Comparison of ENCODE assay signal across 8 mouse cellular contexts in genomic region chr16:93682156-93682688, GRCm38 (mm10). TPM values are rescaled to one million over a fixed set of nuclear protein-coding genes. Genes with fewer than 3 reads are reported as not detected.
DNase-seq lines count a peak whose midpoint lies in the region; ATAC-seq and TF ChIP-seq lines count a peak whose summit lies in the region.

No protein-coding gene starts in this region.

- H3K36me3 ChIP-seq in heart, embryonic 13.5 days: no peaks in the 10 kb centered on the region
- H3K36me3 ChIP-seq in heart, postnatal 0 days (replicated peaks; ENCODE audit: control insufficient read depth, insufficient read depth, low read length): no peaks in the 10 kb centered on the region
- no peaks in the 10 kb centered on the region for H3K36me3 ChIP-seq in midbrain, embryonic 10.5 days

- intact Hi-C loops in heart, postnatal 36 days (cut with DNase I): loop anchor here (1.0 kb wide), 1 partner anchor 85 kb away; no protein-coding TSS in a partner anchor

- peak overlapping the region; percentile 71 for H3K9ac ChIP-seq in heart, embryonic 13.5 days
- H3K9ac ChIP-seq in heart, postnatal 0 days (replicated peaks; ENCODE audit: low read depth, low read length): no peak overlapping the region

- TF ChIP-seq CTCF in heart, postnatal 0 days (IDR thresholded peaks at IDR 0.05; ENCODE audit: low read depth): no peak

- peaks cover 3% of the 10 kb centered on the region; the same call in 1 of the 2 replicates for H3K9me3 ChIP-seq in heart, embryonic 13.5 days
- no peaks in the 10 kb centered on the region for H3K9me3 ChIP-seq in heart, postnatal 0 days (replicated peaks; ENCODE audit: control insufficient read depth, low read length)
- H3K9me3 ChIP-seq in midbrain, embryonic 10.5 days (replicated peaks): peaks cover 4% of the 10 kb centered on the region; the same call in 1 of the 2 replicates

- peaks cover 75% of the 10 kb centered on the region for H3K27me3 ChIP-seq in heart, embryonic 13.5 days (replicated peaks)
- H3K27me3 ChIP-seq in heart, postnatal 0 days (ENCODE audit: control insufficient read depth, insufficient read depth, low read length): peaks cover 52% of the 10 kb centered on the region
- peaks cover 65% of the 10 kb centered on the region for H3K27me3 ChIP-seq in midbrain, embryonic 10.5 days (ENCODE audit: low read depth, poor library complexity, severe bottlenecking)

- DNase-seq in heart, postnatal 36 days: no peak
- peak; percentile 89 for DNase-seq in R1 (ENCODE audit: low read depth, low spot score)
- DNase-seq in heart, postnatal 0 days (ENCODE audit: low spot score): no peak
- DNase-seq in midbrain, embryonic 10.5 days (ENCODE audit: low spot score): no peak
- no peak for DNase-seq in urinary bladder, adult 18-20 months (ENCODE audit: low spot score in 2 of 2)
- no peak for DNase-seq in cerebellum, postnatal 4 days (ENCODE audit: low spot score in 2 of 2)
- no peak for DNase-seq in cerebellum, adult 9-10 months

- H3K4me1 ChIP-seq in heart, embryonic 13.5 days: peaks cover 25% of the 10 kb centered on the region
- H3K4me1 ChIP-seq in heart, postnatal 0 days (ENCODE audit: control insufficient read depth, insufficient read depth): peaks cover 17% of the 10 kb centered on the region
- peaks cover 22% of the 10 kb centered on the region for H3K4me1 ChIP-seq in midbrain, embryonic 10.5 days

- no peak for TF ChIP-seq EP300 in heart, postnatal 0 days (IDR thresholded peaks at IDR 0.05; ENCODE audit: low read depth)

- ATAC-seq in heart, embryonic 13.5 days (ENCODE audit: extremely low read depth, insufficient number of reproducible peaks, low FRiP score, low TSS enrichment): no peak
- no peak for ATAC-seq in heart, postnatal 0 days (ENCODE audit: insufficient read depth, low read depth)

- peak overlapping the region; percentile 55 for H3K4me3 ChIP-seq in heart, embryonic 13.5 days
- H3K4me3 ChIP-seq in heart, postnatal 0 days (ENCODE audit: low read depth, low read length): peak overlapping the region; percentile 49
- H3K4me3 ChIP-seq in midbrain, embryonic 10.5 days: peak overlapping the region; percentile 50

- 20% methylated on average over 13 of the region's 13 CpGs for WGBS in heart, embryonic 13.5 days
- 20% methylated on average over 13 of the region's 13 CpGs for WGBS in heart, postnatal 0 days
- WGBS in midbrain, embryonic 10.5 days: 25% methylated on average over 13 of the region's 13 CpGs

- peak overlapping the region; percentile 78 for H3K4me2 ChIP-seq in heart, embryonic 13.5 days
- peak overlapping the region; percentile 73 for H3K4me2 ChIP-seq in heart, postnatal 0 days (ENCODE audit: low read depth, low read length)

- H3K27ac ChIP-seq in heart, embryonic 13.5 days (replicated peaks): no peak overlapping the region
- no peak overlapping the region for H3K27ac ChIP-seq in heart, postnatal 0 days (ENCODE audit: low read depth)
- H3K27ac ChIP-seq in midbrain, embryonic 10.5 days (replicated peaks): no peak overlapping the region

RNA-seq across cellular contexts. Expression of gene Cbr3, which starts 0.8 kb away (rescaled TPM):
- polyA plus RNA-seq in heart, embryonic 13.5 days (2015; fragmentation: Nextera tagmentation; extraction: Ambion mirVana): 0.59 and 0.70 TPM in 2 replicates
- 1 to 10 TPM; 2.9 to 3.6 TPM for total RNA-seq in heart, postnatal 36 days (2021)
- 1.6 TPM in 1 of 2 replicates, not detected in the other for total RNA-seq in heart, postnatal 0 days (2014; rRNA removed; ENCODE audit: low replicate concordance)
- 1.3 and 1.7 TPM in 2 replicates for polyA plus RNA-seq in heart, postnatal 0 days (2015; fragmentation: Nextera tagmentation; extraction: Ambion mirVana)
- polyA plus RNA-seq in midbrain, embryonic 10.5 days (2016; fragmentation: Nextera tagmentation; extraction: Ambion mirVana): 1.8 and 1.9 TPM in 2 replicates

RNA-seq across cellular contexts. Expression of gene Dop1b, which starts 29.5 kb away (rescaled TPM):
- 6.0 and 6.4 TPM in 2 replicates for polyA plus RNA-seq in heart, embryonic 13.5 days (2015; fragmentation: Nextera tagmentation; extraction: Ambion mirVana)
- 10 to 100 TPM; 16.8 to 18.1 TPM for total RNA-seq in heart, postnatal 36 days (2021)
- 13.0 and 13.2 TPM in 2 replicates for total RNA-seq in heart, postnatal 0 days (2014; rRNA removed; ENCODE audit: low replicate concordance)
- 6.0 and 7.2 TPM in 2 replicates for polyA plus RNA-seq in heart, postnatal 0 days (2015; fragmentation: Nextera tagmentation; extraction: Ambion mirVana)
- polyA plus RNA-seq in midbrain, embryonic 10.5 days (2016; fragmentation: Nextera tagmentation; extraction: Ambion mirVana): 8.9 and 12.9 TPM in 2 replicates

RNA-seq across cellular contexts. Expression of gene Gm5678, which starts 54.3 kb away (rescaled TPM):
- polyA plus RNA-seq in heart, embryonic 13.5 days (2015; fragmentation: Nextera tagmentation; extraction: Ambion mirVana): not detected in 2 replicates
- total RNA-seq in heart, postnatal 36 days (2021): under 1 TPM; 0.68 to 0.94 TPM
- total RNA-seq in heart, postnatal 0 days (2014; rRNA removed; ENCODE audit: low replicate concordance): not detected in 2 replicates
- not detected in 2 replicates for polyA plus RNA-seq in heart, postnatal 0 days (2015; fragmentation: Nextera tagmentation; extraction: Ambion mirVana)
- polyA plus RNA-seq in midbrain, embryonic 10.5 days (2016; fragmentation: Nextera tagmentation; extraction: Ambion mirVana): not detected in 2 replicates
